Mouse (Mus musculus) activated CD4-positive, CD25-positive, alpha-beta regulatory T cell (primary cell): ENCODE measurements around the gene Agr2. TPM values are rescaled to one million over a fixed set of nuclear protein-coding genes. Genes with fewer than 3 reads are reported as not detected.

Experiments used
- polyA plus RNA-seq, 2 experiments: library from polyadenylated mRNA; unstranded; fragments of 100-300 nt; shearing (Covaris generic); gene quantifications; one replicate each; pipeline ENCODE4 v1.2.1; 2017

Agr2 gene
- polyA plus RNA-seq: under 1 TPM in 1 of 2 experiments, not detected in 1; 0.22 TPM

GRCm38 (mm10) chr12:35992711-35993110 is at the start of gene Agr2:
Gene Agr2 (plus strand): TSS chr12:35992907.

DNA sequence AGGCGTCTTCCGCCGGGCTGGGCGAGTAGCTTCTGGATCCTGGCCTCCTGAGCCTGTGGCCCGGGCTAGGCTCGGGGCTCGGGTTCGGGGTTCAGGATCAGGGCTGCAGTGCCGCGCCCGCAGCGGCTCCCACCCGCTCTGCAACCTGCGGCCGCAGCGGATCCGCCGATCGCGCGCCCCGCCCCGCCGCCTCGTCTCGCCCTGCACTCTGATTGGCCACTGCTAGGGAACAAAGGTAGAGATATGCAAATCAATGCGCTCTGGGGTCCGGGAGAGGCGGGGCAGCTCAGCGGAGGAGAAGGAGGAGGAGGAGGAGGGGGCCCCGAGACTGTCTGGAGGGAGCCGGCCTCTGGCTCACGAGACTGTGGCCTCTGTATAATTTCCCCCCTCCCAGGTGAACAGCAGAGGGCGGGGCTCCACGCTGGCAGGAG is 49.7 kb downstream of the Agr2 start, which contains the start of gene Tspan13:
Gene Tspan13 (minus strand): TSS at position 153 of the 431 bp plus-strand sequence.

Other genes with a start within 250 kb of the Agr2 start
- under 1 TPM in 1 of 2 experiments, not detected in 1; 0.28 TPM for gene Agr3, start 67.3 kb upstream of the Agr2 start, polyA plus RNA-seq
- gene Tspan13, start 49.6 kb downstream of the Agr2 start, polyA plus RNA-seq: 100 to 1,000 TPM; 264 to 328 TPM
- gene Ankmy2, start 164.2 kb downstream of the Agr2 start, polyA plus RNA-seq: 10 to 100 TPM; 37.8 to 54.4 TPM
- 100 to 1,000 TPM; 124 to 200 TPM for gene Bzw2, start 165.2 kb downstream of the Agr2 start, polyA plus RNA-seq